Mouse (Mus musculus): ENCODE measurements at regions not wholly inside any gene's neighbourhood (a gene's known extent, or its start where the extent isn't known, plus 50 kb on each side); places are given as distances from the start of the nearest gene placed in this dataset.

DNA sequence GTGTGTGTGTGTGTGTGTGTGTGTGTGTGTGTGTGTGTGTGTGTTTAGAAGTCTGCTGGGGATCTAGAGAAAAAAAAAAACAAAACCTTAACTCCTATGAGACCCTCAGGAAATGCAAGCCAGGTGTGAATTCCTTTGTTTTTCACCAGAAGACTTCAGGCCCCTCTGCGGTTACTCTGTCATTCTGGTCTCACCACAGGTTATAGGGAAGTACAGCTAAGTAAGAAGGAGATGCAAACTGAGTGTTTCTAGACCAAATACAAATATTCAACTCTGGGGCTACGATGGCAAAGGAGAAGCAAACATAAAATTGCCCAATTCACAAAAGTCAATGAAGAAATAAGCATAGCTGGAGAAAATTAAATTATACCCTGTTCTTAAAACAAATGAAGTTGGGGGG is 54.9 kb upstream of the Basp1 start:
- DNase-seq (ENCODE audit: low read depth in 3 of 3, low spot score in 3 of 3), result no peak
- TF ChIP-seq CTCF (IDR thresholded peaks at IDR 0.05; ENCODE audit: low read depth) (no peak), EP300 (IDR thresholded peaks at IDR 0.05; ENCODE audit: low read depth) (no peak)
- no peak for ATAC-seq (ENCODE audit: insufficient read depth)
- H3K4me1 ChIP-seq (replicated peaks; ENCODE audit: control insufficient read depth in 2 of 2, insufficient read depth in 2 of 2, low read length in 1 of 2), result no peaks in the 10 kb centered on the region
- H3K36me3 ChIP-seq (replicated peaks; ENCODE audit: control insufficient read depth, insufficient read depth, low read depth), result no peaks in the 10 kb centered on the region
- no peak overlapping the region for H3K4me2 ChIP-seq (ENCODE audit: low read depth)
- H3K9ac ChIP-seq (replicated peaks), result no peak overlapping the region
- WGBS (ENCODE audit: insufficient replicate concordance), result 33% methylated on average over 2 of the region's 2 CpGs
- H3K27ac ChIP-seq, result no peak overlapping the region
- no peaks in the 10 kb centered on the region for H3K9me3 ChIP-seq (ENCODE audit: control insufficient read depth, low read length)
- no peaks in the 10 kb centered on the region for H3K27me3 ChIP-seq (ENCODE audit: control insufficient read depth, insufficient read depth, low read length)
- H3K4me3 ChIP-seq (ENCODE audit: insufficient read depth in 1 of 2, low read depth in 2 of 2, low read length in 2 of 2), result no peak overlapping the region

DNA sequence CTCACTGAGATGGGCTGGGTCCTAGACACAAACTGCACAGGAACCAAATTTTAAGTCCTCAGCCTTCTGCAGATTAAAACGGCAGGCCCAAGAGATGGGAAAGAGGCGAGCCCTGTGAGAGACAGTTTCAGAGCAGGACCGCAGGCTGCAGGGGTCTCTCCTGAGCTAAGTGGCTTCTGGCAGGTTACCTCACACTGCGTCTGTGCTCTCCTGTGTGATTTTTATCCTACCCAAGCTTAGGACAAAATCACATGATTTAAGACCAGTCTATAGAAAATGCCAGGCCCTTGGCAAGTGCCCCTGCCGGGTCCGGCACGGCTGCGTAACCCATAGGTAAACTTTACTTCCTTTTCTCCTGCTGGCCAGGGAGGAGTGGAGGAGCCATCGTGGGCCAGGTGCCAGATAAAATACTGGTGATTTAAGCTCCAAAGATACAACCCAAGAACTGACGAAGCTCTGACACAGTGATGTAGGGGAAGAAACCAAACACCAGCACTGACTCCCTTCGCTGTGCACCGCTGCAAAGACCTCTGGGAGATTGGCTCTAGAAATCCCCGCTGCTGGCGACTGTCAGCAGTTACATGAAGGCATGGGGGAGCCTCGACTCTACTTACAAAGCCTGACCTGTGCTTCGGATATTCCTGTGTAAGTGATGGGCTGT is 55.8 kb upstream of the Basp1 start:
- H3K9ac ChIP-seq (replicated peaks), result no peak overlapping the region
- H3K4me2 ChIP-seq (ENCODE audit: low read depth), result no peak overlapping the region
- no peaks in the 10 kb centered on the region for H3K9me3 ChIP-seq (ENCODE audit: control insufficient read depth, low read length)
- 65% methylated on average over 16 of the region's 16 CpGs for WGBS (ENCODE audit: insufficient replicate concordance)
- no peak for DNase-seq (ENCODE audit: low read depth in 3 of 3, low spot score in 3 of 3)
- no peak overlapping the region for H3K27ac ChIP-seq
- H3K4me1 ChIP-seq (replicated peaks; ENCODE audit: control insufficient read depth in 2 of 2, insufficient read depth in 2 of 2, low read length in 1 of 2), result no peaks in the 10 kb centered on the region; a peak in 1 of 4 replicates
- TF ChIP-seq CTCF (IDR thresholded peaks at IDR 0.05; ENCODE audit: low read depth) (no peak), EP300 (IDR thresholded peaks at IDR 0.05; ENCODE audit: low read depth) (no peak)
- H3K27me3 ChIP-seq (ENCODE audit: control insufficient read depth, insufficient read depth, low read length), result no peaks in the 10 kb centered on the region
- no peak overlapping the region for H3K4me3 ChIP-seq (ENCODE audit: insufficient read depth in 1 of 2, low read depth in 2 of 2, low read length in 2 of 2)
- no peaks in the 10 kb centered on the region for H3K36me3 ChIP-seq (replicated peaks; ENCODE audit: control insufficient read depth, insufficient read depth, low read depth)
- no peak for ATAC-seq (ENCODE audit: insufficient read depth)

DNA sequence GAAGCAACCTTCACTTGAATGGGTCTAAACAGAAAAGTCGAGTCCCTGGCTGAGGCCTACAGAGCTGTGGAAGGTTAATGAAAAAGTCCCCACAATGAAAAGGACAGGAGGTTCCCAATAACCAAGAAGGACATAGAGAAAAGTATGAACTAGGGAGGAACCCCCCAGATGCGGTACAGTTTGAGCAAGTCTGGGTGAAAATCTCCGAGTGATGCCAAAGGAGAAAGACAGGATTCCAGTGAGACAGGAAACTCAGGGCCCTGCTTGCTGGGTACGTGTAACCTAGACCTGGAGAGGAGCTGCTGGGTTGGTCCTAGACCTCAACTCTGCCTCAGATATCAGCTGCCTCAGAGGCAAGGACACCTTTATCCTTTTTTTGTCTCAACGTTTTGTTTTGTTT is 57.8 kb upstream of the Basp1 start:
- no peak overlapping the region for H3K4me3 ChIP-seq (ENCODE audit: insufficient read depth in 1 of 2, low read depth in 2 of 2, low read length in 2 of 2)
- H3K9ac ChIP-seq (replicated peaks), result no peak overlapping the region
- H3K36me3 ChIP-seq (replicated peaks; ENCODE audit: control insufficient read depth, insufficient read depth, low read depth), result no peaks in the 10 kb centered on the region
- TF ChIP-seq CTCF (IDR thresholded peaks at IDR 0.05; ENCODE audit: low read depth) (no peak), EP300 (IDR thresholded peaks at IDR 0.05; ENCODE audit: low read depth) (no peak)
- 54% methylated on average over 5 of the region's 5 CpGs for WGBS (ENCODE audit: insufficient replicate concordance)
- H3K9me3 ChIP-seq (ENCODE audit: control insufficient read depth, low read length), result no peaks in the 10 kb centered on the region
- no peak overlapping the region for H3K27ac ChIP-seq
- no peak for ATAC-seq (ENCODE audit: insufficient read depth)
- no peak for DNase-seq (ENCODE audit: low read depth in 3 of 3, low spot score in 3 of 3)
- H3K4me1 ChIP-seq (replicated peaks; ENCODE audit: control insufficient read depth in 2 of 2, insufficient read depth in 2 of 2, low read length in 1 of 2), result peaks cover 0 to 2% of the 10 kb centered on the region in 2 experiments; a peak in 1 of 4 replicates
- no peaks in the 10 kb centered on the region for H3K27me3 ChIP-seq (ENCODE audit: control insufficient read depth, insufficient read depth, low read length)
- H3K4me2 ChIP-seq (ENCODE audit: low read depth), result no peak overlapping the region

DNA sequence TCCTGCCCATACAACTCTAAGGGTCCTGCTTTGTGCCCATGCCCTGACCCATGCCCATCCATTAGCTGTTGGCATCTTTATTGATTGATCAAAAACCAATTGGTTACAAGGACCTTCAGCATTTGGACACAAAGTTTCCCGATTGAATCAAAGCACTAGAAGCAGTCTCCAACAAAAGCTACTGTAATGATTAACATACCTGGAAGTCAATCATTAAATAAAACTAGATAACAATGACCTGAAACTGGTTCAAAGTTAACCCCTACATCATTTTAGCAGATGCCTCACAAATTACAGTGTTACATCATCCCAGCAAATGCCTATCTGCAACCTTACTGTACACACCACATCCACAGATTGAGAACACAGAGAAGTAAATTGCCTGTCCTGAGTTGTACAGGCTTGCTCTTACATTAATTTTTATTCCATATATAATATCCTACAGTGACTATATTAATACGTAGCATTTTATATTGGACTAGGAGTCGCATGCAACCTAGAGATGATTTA is 59.7 kb upstream of the Basp1 start:
- Histone ChIP-seq H3K4me1 (replicated peaks; ENCODE audit: control insufficient read depth in 2 of 2, insufficient read depth in 2 of 2, low read length in 1 of 2) (peaks cover 0 to 2% of the 10 kb centered on the region in 2 experiments; a peak in 1 of 4 replicates), H3K4me3 (ENCODE audit: insufficient read depth in 1 of 2, low read depth in 2 of 2, low read length in 2 of 2) (no peak overlapping the region), H3K4me2 (ENCODE audit: low read depth) (no peak overlapping the region), H3K27ac (no peak overlapping the region), H3K36me3 (replicated peaks; ENCODE audit: control insufficient read depth, insufficient read depth, low read depth) (no peaks in the 10 kb centered on the region), H3K9ac (replicated peaks) (no peak overlapping the region), H3K9me3 (ENCODE audit: control insufficient read depth, low read length) (no peaks in the 10 kb centered on the region), H3K27me3 (ENCODE audit: control insufficient read depth, insufficient read depth, low read length) (no peaks in the 10 kb centered on the region)
- ATAC-seq (ENCODE audit: insufficient read depth) (peak; percentile 59; the same call in 1 of the 2 replicates), DNase-seq (ENCODE audit: low read depth in 3 of 3, low spot score in 3 of 3) (peak in 1 of 3 experiments; percentile 11)
- 64% methylated on average over 3 of the region's 3 CpGs for WGBS (ENCODE audit: insufficient replicate concordance)
- TF ChIP-seq EP300 (IDR thresholded peaks at IDR 0.05; ENCODE audit: low read depth) (no peak), CTCF (IDR thresholded peaks at IDR 0.05; ENCODE audit: low read depth) (no peak)

DNA sequence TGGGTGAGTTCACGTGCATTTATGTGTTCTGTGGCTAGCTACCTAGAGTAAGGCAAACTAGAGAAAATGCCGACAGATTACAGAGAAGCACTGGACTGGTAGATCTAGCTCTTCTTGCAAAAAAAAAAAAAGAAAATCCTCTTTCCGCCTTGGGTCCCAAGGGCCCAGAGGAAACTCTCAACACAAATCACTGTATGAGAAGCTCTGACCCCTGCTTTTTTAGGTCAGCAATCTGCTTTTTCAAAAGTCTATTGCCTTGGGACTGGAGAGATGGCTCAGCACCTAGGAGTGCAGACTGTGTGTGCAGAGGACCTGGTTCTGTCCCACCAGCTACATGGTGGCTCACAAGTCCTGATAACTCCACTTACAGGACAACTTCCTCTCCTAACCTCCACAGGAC is 60.5 kb upstream of the Basp1 start:
- Histone ChIP-seq H3K9me3 (ENCODE audit: control insufficient read depth, low read length) (no peaks in the 10 kb centered on the region), H3K36me3 (replicated peaks; ENCODE audit: control insufficient read depth, insufficient read depth, low read depth) (no peaks in the 10 kb centered on the region), H3K9ac (replicated peaks) (no peak overlapping the region), H3K4me3 (ENCODE audit: insufficient read depth in 1 of 2, low read depth in 2 of 2, low read length in 2 of 2) (no peak overlapping the region), H3K27ac (no peak overlapping the region), H3K27me3 (ENCODE audit: control insufficient read depth, insufficient read depth, low read length) (no peaks in the 10 kb centered on the region), H3K4me2 (ENCODE audit: low read depth) (no peak overlapping the region), H3K4me1 (replicated peaks; ENCODE audit: control insufficient read depth in 2 of 2, insufficient read depth in 2 of 2, low read length in 1 of 2) (peaks cover 0 to 2% of the 10 kb centered on the region in 2 experiments; a peak in 1 of 4 replicates)
- DNase-seq (ENCODE audit: low read depth in 3 of 3, low spot score in 3 of 3) (no peak), ATAC-seq (ENCODE audit: insufficient read depth) (no peak)
- 54% methylated on average over 3 of the region's 3 CpGs for WGBS (ENCODE audit: insufficient replicate concordance)
- TF ChIP-seq CTCF (IDR thresholded peaks at IDR 0.05; ENCODE audit: low read depth) (no peak), EP300 (IDR thresholded peaks at IDR 0.05; ENCODE audit: low read depth) (no peak)
